Mouse (Mus musculus) heart, postnatal 10 days (tissue): ENCODE results near the gene Aqp1. TPM values are rescaled to one million over a fixed set of nuclear protein-coding genes. Genes with fewer than 3 reads are reported as not detected.

Experiments used
- DNase-seq, 2 experiments: peaks; one replicate each; pipeline ENCODE4 v3.0.0; 2021
- intact Hi-C: fragments of 180-260 bp; cut with DNase I; formaldehyde crosslinking; loops from one replicate; pipeline ENCODE4 v1.15.1; 2025
- total RNA-seq, 2 experiments: library from RNA; stranded (reverse); gene quantifications; 2 replicates each; pipeline ENCODE4 v1.2.3; 2021

Gene Aqp1
- total RNA-seq, 2 experiments from 2014 or later: 195 to 252 TPM

- DNase-seq: no peak
- intact Hi-C loops: no loop called here
These were observed 8.1 kb upstream of the Aqp1 start for GRCm38 (mm10) chr6:55328179-55328578.

DNA sequence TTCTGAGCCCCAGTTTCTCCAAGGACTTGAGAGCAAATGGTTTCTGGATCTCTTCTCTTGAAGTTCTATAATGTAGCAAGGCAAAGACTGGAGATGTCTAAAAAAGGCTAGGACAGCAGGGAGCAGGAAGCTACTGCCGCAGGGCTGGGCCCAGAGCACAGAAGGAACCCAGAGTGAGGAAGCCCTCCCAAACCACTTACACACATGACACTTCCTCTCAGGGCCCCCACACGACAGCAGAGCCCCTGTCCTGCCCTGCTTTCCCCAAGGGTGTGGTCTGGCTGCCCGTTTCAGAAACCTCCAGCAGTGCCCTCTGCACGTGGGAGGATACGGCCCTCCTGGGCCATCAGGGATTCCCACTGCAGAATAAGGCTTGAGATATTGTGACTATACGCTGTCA lies 4.9 kb upstream of the Aqp1 start:
- no peak for DNase-seq
- intact Hi-C loops: no loop called here

DNA sequence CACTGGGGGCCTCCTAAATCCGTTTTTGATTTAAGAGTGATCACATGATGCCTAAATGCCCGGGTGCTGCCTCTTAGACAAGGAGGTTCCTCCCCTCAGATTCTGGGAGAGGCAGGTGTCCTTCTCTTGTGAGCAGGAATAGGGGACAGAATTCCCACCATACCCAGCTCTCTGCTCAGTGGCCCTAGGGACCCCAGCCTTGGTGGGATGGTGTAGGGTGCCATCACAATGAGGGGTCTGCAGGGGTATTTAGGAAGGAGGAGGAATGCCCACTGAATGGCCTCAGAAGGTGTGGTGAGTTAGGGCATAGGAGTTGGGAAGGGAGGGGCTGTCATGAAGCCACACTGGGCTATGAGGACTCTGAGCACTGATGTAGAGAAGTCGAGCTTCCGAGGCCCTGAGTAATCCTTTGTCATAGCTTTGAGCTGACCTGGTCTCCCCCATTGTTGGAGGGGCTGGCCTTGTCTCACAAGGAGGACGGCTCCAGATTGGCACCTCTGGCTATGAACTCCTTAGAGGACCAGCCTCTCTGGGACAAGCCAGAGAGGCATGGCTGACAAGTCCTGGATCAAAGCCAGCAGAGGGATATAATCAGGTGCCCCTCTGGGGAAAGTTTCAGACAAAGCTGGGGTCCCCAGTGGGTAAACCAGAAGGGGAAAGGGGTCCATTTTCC lies 4.0 kb upstream of the Aqp1 start:
- intact Hi-C loops: no loop called here
- DNase-seq: no peak

DNA sequence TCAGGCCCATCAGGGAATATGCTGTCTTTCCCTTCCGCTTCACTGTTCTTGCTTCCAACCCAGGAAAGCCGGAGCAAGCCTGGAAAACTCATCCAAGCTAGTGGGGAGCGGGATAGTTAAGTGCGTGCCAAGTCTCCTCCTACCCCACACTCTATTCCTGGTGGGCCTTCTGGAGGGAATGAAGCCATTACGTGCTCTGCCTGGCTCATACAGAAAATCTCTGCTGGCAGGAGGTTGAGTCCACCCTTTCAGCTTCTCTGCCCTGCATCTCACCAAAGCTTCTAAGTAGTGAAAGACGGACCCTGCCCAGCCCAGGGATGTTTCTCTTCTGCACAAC lies 3.5 kb upstream of the Aqp1 start:
- intact Hi-C loops: no loop called here
- no peak for DNase-seq

- no peak for DNase-seq
- intact Hi-C loops: no loop called here
These were observed 1.0 kb downstream of the Aqp1 start for GRCm38 (mm10) chr6:55337242-55337641.

GRCm38 (mm10) chr6:55338077-55338476 lies 1.8 kb downstream of the Aqp1 start:
- no peak for DNase-seq
- intact Hi-C loops: no loop called here

GRCm38 (mm10) chr6:55338934-55339825 lies 2.9 kb downstream of the Aqp1 start:
- intact Hi-C loops: no loop called here
- DNase-seq: no peak

DNA sequence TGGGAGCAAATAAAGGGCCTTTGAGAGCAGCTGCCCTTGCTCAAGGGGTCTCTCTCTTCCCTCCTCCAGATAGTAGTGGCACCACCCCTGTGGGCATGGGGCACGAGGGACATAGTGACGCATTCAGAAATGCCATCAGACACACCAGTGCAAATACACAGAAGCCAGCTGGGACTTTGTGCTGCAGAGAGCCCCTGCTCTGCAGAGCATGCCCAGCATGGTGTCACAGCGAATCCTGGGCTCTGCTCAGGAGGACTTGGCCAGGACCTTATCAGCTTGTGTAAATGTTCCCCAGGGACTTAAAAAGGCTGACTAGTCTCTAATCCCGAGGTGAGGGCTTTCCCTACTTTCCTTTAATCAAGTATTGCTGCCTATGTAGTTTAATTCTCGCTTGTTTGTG lies 5.5 kb downstream of the Aqp1 start:
- DNase-seq: no peak

DNA sequence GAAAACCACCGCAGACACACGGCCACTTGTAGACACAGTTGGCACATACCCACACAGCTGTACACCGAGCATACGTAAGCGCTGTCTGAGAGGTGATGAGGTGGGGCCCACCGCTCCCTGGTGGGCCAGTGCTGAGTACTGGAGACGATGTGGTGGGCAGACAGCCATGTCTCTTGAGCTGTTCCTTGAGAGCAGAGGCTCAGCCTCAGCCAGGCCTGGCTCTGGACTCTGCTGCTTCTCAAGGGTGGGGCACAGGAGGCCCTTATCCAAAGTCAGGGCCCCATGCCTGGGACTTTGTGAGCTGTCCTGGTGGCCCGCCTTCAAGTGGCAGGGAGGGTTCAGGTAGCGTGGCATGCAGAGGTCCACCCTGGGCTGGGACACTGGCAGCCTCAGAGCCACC lies 6.1 kb downstream of the Aqp1 start:
- peak in 1 of 2 experiments; percentile 47 for DNase-seq
- intact Hi-C loops: no loop called here

More for the DNA sequence above, 5.5 kb downstream of the Aqp1 start:
- intact Hi-C loops: no loop called here

- DNase-seq: no peak
- intact Hi-C loops: no loop called here
These were observed 7.2 kb downstream of the Aqp1 start for GRCm38 (mm10) chr6:55343446-55343845.

DNA sequence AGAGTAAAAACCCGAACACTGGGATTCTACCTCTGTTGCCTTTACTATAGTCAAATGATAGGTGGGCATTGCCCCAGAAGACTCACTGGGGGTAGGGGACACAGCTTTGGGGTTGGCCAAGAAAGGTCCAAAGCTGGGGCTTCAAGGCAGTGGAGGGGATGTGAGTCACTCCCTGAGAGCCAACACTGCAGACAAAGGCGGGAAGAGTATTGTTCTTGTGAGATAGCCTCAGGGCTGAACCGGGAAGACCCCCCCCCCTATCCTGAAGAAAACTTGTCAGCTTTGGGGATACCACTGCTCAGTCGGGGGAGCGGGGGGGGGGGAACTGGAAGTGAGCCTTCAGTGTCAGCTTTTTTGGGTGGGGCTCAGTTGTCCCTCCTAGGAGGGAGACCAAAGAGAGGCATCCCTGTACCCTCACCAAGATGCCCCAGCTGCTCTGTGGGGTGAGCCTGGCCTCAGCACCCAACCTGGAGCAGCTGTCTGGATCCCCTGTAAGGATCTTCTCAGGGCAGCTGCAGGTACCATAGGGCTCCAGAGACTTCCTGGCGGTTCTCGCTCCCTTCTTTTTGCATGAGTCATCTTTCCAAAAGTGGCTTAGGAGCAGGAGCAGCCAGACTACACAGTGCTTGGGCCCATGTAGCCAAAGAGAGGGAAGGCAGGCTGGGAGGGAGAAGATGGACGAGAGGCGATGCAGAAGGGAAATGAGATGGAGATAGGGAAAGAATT lies 8.2 kb downstream of the Aqp1 start:
- intact Hi-C loops: no loop called here
- no peak for DNase-seq

DNA sequence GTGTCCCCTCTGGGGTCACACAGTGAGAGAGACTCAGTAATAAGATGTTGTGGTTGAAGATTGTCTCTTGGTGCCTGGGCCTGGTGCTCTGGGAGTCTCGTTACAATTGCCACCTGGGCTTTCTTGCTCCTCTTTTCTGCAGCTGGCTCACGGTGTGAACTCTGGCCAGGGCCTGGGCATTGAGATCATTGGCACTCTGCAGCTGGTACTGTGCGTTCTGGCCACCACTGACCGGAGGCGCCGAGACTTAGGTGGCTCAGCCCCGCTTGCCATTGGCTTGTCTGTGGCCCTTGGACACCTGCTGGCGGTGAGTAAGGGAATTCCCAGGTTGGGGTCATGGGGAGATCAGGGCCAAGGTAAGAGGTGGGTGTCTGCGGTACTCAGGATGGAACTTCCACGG lies 9.0 kb downstream of the Aqp1 start:
- no peak for DNase-seq
- intact Hi-C loops: no loop called here

GRCm38 (mm10) chr6:55346491-55346890 lies 10.3 kb downstream of the Aqp1 start:
- intact Hi-C loops: no loop called here
- no peak for DNase-seq

- DNase-seq: no peak
- intact Hi-C loops: no loop called here
These were observed 11.7 kb downstream of the Aqp1 start for GRCm38 (mm10) chr6:55347711-55348571.

GRCm38 (mm10) chr6:55349231-55349630 lies 13.0 kb downstream of the Aqp1 start:
- DNase-seq: no peak
- intact Hi-C loops: no loop called here

GRCm38 (mm10) chr6:55350383-55350952 lies 14.2 kb downstream of the Aqp1 start:
- DNase-seq: no peak
- intact Hi-C loops: no loop called here

- intact Hi-C loops: no loop called here
- DNase-seq: no peak
These were observed 15.5 kb downstream of the Aqp1 start for GRCm38 (mm10) chr6:55351712-55352111.

DNA sequence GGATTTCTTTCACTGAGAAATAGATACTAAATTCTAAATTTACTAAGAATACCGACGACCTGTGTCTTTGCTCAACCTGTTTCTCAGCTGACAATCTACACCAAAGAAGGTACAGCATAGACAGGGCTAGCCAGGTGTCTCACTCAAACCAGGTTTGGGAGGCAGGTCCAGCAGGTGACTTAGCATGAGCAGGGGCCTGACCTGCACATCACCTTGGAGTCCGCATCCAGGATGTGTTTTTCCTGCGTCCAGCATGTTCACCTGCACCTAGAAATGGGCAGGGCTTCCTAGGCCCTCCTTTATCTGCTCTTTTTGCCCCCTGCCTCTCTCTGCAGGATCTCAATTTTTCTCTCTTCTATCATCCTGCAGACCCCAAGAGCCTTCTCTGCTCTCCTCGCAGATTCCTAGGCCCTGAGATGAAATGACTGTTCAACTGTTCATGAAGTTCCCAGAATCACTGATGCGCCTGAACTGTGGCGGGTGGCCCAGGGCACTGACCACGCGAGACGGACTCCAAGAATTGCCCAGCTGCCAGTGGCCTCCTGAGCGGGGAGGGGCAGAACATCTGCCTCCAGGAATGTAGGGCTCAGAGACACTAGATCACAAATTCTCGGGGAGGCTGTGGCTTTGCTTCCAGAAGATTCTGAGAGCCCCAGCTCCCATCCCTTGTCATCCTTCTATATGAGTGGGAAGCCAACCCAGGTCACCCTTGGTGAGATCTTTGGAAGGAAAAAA lies 17.6 kb downstream of the Aqp1 start:
- intact Hi-C loops: no loop called here
- DNase-seq: no peak

GRCm38 (mm10) chr6:55354456-55355117 lies 18.4 kb downstream of the Aqp1 start:
- intact Hi-C loops: no loop called here
- DNase-seq: no peak
